In the genomic region with DNA sequence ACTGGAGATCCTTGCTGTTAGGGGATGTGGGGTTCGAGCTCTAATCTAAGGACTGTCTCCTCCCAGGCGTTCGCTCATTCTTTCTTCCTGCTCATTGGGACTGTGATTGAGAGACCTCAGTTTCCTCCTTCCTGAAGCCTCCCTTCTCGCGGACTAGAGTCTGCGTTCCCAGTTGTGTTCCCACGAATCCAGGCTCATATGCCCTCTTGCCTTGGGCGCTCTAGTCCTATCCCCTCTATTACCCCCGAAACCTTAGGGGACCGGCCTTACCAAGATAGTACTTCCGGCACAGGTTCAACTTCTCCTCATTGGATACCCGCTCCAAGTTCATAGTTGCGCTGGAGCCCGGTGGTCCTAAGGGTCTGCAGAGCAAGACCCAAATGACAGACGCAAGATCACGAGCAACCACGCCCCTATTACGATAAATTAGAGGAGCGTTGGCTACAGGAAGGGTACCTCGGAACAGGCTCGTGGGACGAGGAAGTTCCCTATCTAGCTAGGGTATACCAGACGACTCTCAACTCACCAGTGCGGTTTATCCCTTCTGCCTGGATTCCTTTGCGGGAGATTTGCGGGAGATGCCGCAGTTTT, we compare ENCODE assay signal across 8 mouse cellular contexts. TPM values are rescaled to one million over a fixed set of nuclear protein-coding genes. Genes with fewer than 3 reads are reported as not detected.
DNase-seq lines count a peak whose midpoint lies in the region; ATAC-seq and TF ChIP-seq lines count a peak whose summit lies in the region.

No protein-coding gene starts in this region.

- peaks cover 4% of the 10 kb centered on the region; the same call in 1 of the 2 replicates for H3K36me3 ChIP-seq in spleen, adult 2 months (ENCODE audit: control insufficient read depth, insufficient read depth, low read length)
- H3K36me3 ChIP-seq in forebrain, postnatal 0 days (ENCODE audit: insufficient read depth): peaks cover 19% of the 10 kb centered on the region
- peaks cover 23% of the 10 kb centered on the region; the same call in 1 of the 2 replicates for H3K36me3 ChIP-seq in macrophage (ENCODE audit: inconsistent target)

- no peaks in the 10 kb centered on the region for H3K9me3 ChIP-seq in forebrain, postnatal 0 days (ENCODE audit: low read length)

- H3K27me3 ChIP-seq in spleen, adult 2 months (ENCODE audit: control insufficient read depth, insufficient read depth, low read length): no peaks in the 10 kb centered on the region
- H3K27me3 ChIP-seq in forebrain, postnatal 0 days (ENCODE audit: insufficient read depth, low read length): no peaks in the 10 kb centered on the region

- H3K4me3 ChIP-seq in spleen, adult 2 months (ENCODE audit: extremely low read depth, insufficient read depth, insufficient read length): peak overlapping the region; percentile 79
- H3K4me3 ChIP-seq in forebrain, postnatal 0 days (ENCODE audit: low read depth, low read length): peak overlapping the region; percentile 83
- H3K4me3 ChIP-seq in macrophage (ENCODE audit: inconsistent target): peak overlapping the region; percentile 99

- H3K79me2 ChIP-seq in macrophage (ENCODE audit: inconsistent target): peaks cover 41% of the 10 kb centered on the region

- TF ChIP-seq CTCF in spleen, adult 2 months (IDR thresholded peaks at IDR 0.05; ENCODE audit: extremely low read depth, insufficient read depth, insufficient read length, insufficient replicate concordance): no peak
- no peak for TF ChIP-seq CTCF in forebrain, postnatal 0 days (IDR thresholded peaks at IDR 0.05; ENCODE audit: low read depth)

- peak overlapping the region; percentile 84 for H3K27ac ChIP-seq in spleen, adult 2 months (ENCODE audit: insufficient read depth, low read length)
- H3K27ac ChIP-seq in forebrain, postnatal 0 days (ENCODE audit: low read depth, low read length): peak overlapping the region; percentile 91; the same call in 1 of the 2 replicates
- peak overlapping the region; percentile 87 for H3K27ac ChIP-seq in macrophage

- TF ChIP-seq POLR2A in spleen, adult 2 months (IDR thresholded peaks at IDR 0.05; ENCODE audit: low read depth, low read length): no peak; the same call in 1 of the 2 replicates

- peak; percentile 62 for DNase-seq in embryo, embryonic 10 days (ENCODE audit: low spot score)
- DNase-seq in embryo, embryonic 10.5 days (ENCODE audit: low spot score): no peak
- DNase-seq in spleen, adult 2 months (ENCODE audit: low read depth in 1 of 2, low spot score in 2 of 2): no peak
- DNase-seq in spleen, adult 18-20 months: no peak
- DNase-seq in forebrain, postnatal 0 days: no peak
- DNase-seq in adrenal gland, adult 2 months: no peak
- no peak for DNase-seq in ovary, postnatal 36 days (ENCODE audit: low spot score)

- H3K4me2 ChIP-seq in forebrain, postnatal 0 days (ENCODE audit: low read depth): peak overlapping the region; percentile 83

- ATAC-seq in forebrain, postnatal 0 days: no peak

- under 1% methylated on average over 27 of the region's 27 CpGs for WGBS in spleen, adult 2 months
- WGBS in forebrain, postnatal 0 days: 2% methylated on average over 27 of the region's 27 CpGs
- under 1% methylated on average over 27 of the region's 27 CpGs for WGBS in macrophage (ENCODE audit: missing documents)

- peak overlapping the region; percentile 43 for H3K9ac ChIP-seq in forebrain, postnatal 0 days

- peaks cover 6% of the 10 kb centered on the region; the same call in 1 of the 2 replicates for H3K4me1 ChIP-seq in spleen, adult 2 months (ENCODE audit: control insufficient read depth, insufficient read depth, insufficient read length)
- peaks cover 11% of the 10 kb centered on the region for H3K4me1 ChIP-seq in forebrain, postnatal 0 days (ENCODE audit: insufficient read depth)

RNA-seq across cellular contexts. Expression of gene U2af1l4, which starts 0.5 kb away (rescaled TPM):
- 31.6 and 36.5 TPM in 2 replicates for polyA plus RNA-seq in spleen, adult 2 months (2012; rRNA removed)
- total RNA-seq in forebrain, postnatal 0 days (2014; rRNA removed): 48.8 and 74.3 TPM in 2 replicates
- 117 and 129 TPM in 2 replicates for polyA plus RNA-seq in forebrain, postnatal 0 days (2015; fragmentation: Nextera tagmentation; extraction: Ambion mirVana)
- 100 to 1,000 TPM in 6 of 26 experiments, 10 to 100 TPM in 20; 45.8 to 120 (median 81.3) TPM for total RNA-seq in macrophage (2018; cell fraction: chromatin; rRNA removed)
- 10 to 100 TPM; 46.1 to 67.7 (median 54.9) TPM for total RNA-seq in macrophage (2018; cell fraction: cytosol; rRNA removed)
- total RNA-seq in macrophage (2018; cell fraction: nucleus; rRNA removed): 10 to 100 TPM; 21.8 to 77.0 (median 47.0) TPM
- polyA plus RNA-seq in macrophage (2018): 61.4 to 79.9 TPM (median 65.3 TPM) in 3 replicates
- total RNA-seq in adrenal gland, adult 2 months (2021): 10 to 100 TPM; 73.3 to 92.5 TPM
- 80.1 and 92.3 TPM in 2 replicates for polyA plus RNA-seq in adrenal gland, adult 2 months (2012; rRNA removed)

RNA-seq across cellular contexts. Expression of gene Gm49396, which starts 0.5 kb away (rescaled TPM):
- polyA plus RNA-seq in spleen, adult 2 months (2012; rRNA removed): 3.1 and 4.4 TPM in 2 replicates
- total RNA-seq in forebrain, postnatal 0 days (2014; rRNA removed): 5.5 and 9.9 TPM in 2 replicates
- polyA plus RNA-seq in forebrain, postnatal 0 days (2015; fragmentation: Nextera tagmentation; extraction: Ambion mirVana): 3.4 and 5.3 TPM in 2 replicates
- 10 to 100 TPM in 22 of 26 experiments, 1 to 10 TPM in 4; 7.0 to 24.7 (median 17.7) TPM for total RNA-seq in macrophage (2018; cell fraction: chromatin; rRNA removed)
- 1 to 10 TPM in 4 of 26 experiments, under 1 TPM in 22; 0.06 to 1.9 (median 0.31) TPM for total RNA-seq in macrophage (2018; cell fraction: cytosol; rRNA removed)
- total RNA-seq in macrophage (2018; cell fraction: nucleus; rRNA removed): 10 to 100 TPM in 21 of 26 experiments, 1 to 10 TPM in 5; 7.0 to 24.3 (median 15.4) TPM
- 0.69 to 3.4 TPM (median 0.84 TPM) in 3 replicates for polyA plus RNA-seq in macrophage (2018)
- total RNA-seq in adrenal gland, adult 2 months (2021): 1 to 10 TPM; 3.6 to 4.8 TPM
- 0.93 and 1.7 TPM in 2 replicates for polyA plus RNA-seq in adrenal gland, adult 2 months (2012; rRNA removed)

RNA-seq across cellular contexts. Expression of gene Psenen, which starts 0.8 kb away (rescaled TPM):
- polyA plus RNA-seq in spleen, adult 2 months (2012; rRNA removed): 85.2 and 86.9 TPM in 2 replicates
- total RNA-seq in forebrain, postnatal 0 days (2014; rRNA removed): 70.9 and 90.7 TPM in 2 replicates
- polyA plus RNA-seq in forebrain, postnatal 0 days (2015; fragmentation: Nextera tagmentation; extraction: Ambion mirVana): 141 and 161 TPM in 2 replicates
- 100 to 1,000 TPM in 3 of 26 experiments, 10 to 100 TPM in 20, 1 to 10 TPM in 3; 6.1 to 114 (median 40.7) TPM for total RNA-seq in macrophage (2018; cell fraction: chromatin; rRNA removed)
- total RNA-seq in macrophage (2018; cell fraction: cytosol; rRNA removed): 100 to 1,000 TPM; 191 to 255 (median 223) TPM
- 100 to 1,000 TPM in 13 of 26 experiments, 10 to 100 TPM in 13; 38.4 to 219 (median 109) TPM for total RNA-seq in macrophage (2018; cell fraction: nucleus; rRNA removed)
- 123 to 220 TPM (median 157 TPM) in 3 replicates for polyA plus RNA-seq in macrophage (2018)
- 100 to 1,000 TPM; 185 to 190 TPM for total RNA-seq in adrenal gland, adult 2 months (2021)
- polyA plus RNA-seq in adrenal gland, adult 2 months (2012; rRNA removed): 88.6 and 123 TPM in 2 replicates

RNA-seq across cellular contexts. Expression of gene Igflr1, which starts 2.6 kb away (rescaled TPM):
- polyA plus RNA-seq in spleen, adult 2 months (2012; rRNA removed): 17.0 and 19.0 TPM in 2 replicates
- 1.2 TPM in 1 of 2 replicates, not detected in the other for total RNA-seq in forebrain, postnatal 0 days (2014; rRNA removed)
- 2.3 and 3.2 TPM in 2 replicates for polyA plus RNA-seq in forebrain, postnatal 0 days (2015; fragmentation: Nextera tagmentation; extraction: Ambion mirVana)
- 1 to 10 TPM in 25 of 26 experiments, not detected in 1; 1.0 to 8.6 (median 3.6) TPM for total RNA-seq in macrophage (2018; cell fraction: chromatin; rRNA removed)
- total RNA-seq in macrophage (2018; cell fraction: cytosol; rRNA removed): under 1 TPM in 14 of 26 experiments, not detected in 12; 0.10 to 0.65 (median 0.29) TPM
- total RNA-seq in macrophage (2018; cell fraction: nucleus; rRNA removed): 10 to 100 TPM in 4 of 26 experiments, 1 to 10 TPM in 22; 1.4 to 14.1 (median 5.5) TPM
- 0.68 TPM in 1 of 3 replicates, not detected in the others for polyA plus RNA-seq in macrophage (2018)
- total RNA-seq in adrenal gland, adult 2 months (2021): 1 to 10 TPM; 3.0 to 3.8 TPM
- 6.9 and 10.1 TPM in 2 replicates for polyA plus RNA-seq in adrenal gland, adult 2 months (2012; rRNA removed)

RNA-seq across cellular contexts. Expression of gene Lin37, which starts 3.0 kb away (rescaled TPM):
- 34.9 and 36.4 TPM in 2 replicates for polyA plus RNA-seq in spleen, adult 2 months (2012; rRNA removed)
- 16.0 and 19.2 TPM in 2 replicates for total RNA-seq in forebrain, postnatal 0 days (2014; rRNA removed)
- 49.5 and 53.0 TPM in 2 replicates for polyA plus RNA-seq in forebrain, postnatal 0 days (2015; fragmentation: Nextera tagmentation; extraction: Ambion mirVana)
- total RNA-seq in macrophage (2018; cell fraction: chromatin; rRNA removed): 10 to 100 TPM; 16.9 to 74.2 (median 45.0) TPM
- total RNA-seq in macrophage (2018; cell fraction: cytosol; rRNA removed): 10 to 100 TPM; 19.0 to 37.8 (median 30.4) TPM
- total RNA-seq in macrophage (2018; cell fraction: nucleus; rRNA removed): 10 to 100 TPM; 13.5 to 58.3 (median 33.7) TPM
- polyA plus RNA-seq in macrophage (2018): 18.0 to 27.7 TPM (median 25.4 TPM) in 3 replicates
- 10 to 100 TPM; 43.7 to 71.4 TPM for total RNA-seq in adrenal gland, adult 2 months (2021)
- 47.5 and 53.5 TPM in 2 replicates for polyA plus RNA-seq in adrenal gland, adult 2 months (2012; rRNA removed)
